In the genomic region with DNA sequence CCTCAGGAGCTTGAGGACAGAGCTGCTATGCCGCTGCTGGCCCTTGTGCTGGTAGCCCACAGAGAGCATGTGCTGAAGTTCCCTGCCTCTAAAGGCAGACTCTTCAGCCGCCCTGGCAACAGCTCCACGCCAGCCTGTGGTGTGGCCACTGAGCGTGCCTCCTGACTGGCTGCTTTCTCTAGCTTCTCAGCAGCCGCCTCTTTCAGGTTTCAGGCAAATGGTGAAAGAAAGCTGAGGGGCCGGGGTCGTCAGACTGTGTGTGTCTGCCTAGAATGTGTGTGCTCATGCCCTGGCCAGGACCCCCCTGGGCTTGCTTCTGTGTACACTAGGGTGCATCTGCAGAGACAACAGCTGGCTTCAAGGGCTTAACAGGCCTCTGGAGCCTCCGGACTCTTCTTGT, we compare ENCODE assay signal across 8 mouse cellular contexts.
DNase-seq lines count a peak whose midpoint lies in the region; ATAC-seq and TF ChIP-seq lines count a peak whose summit lies in the region.

No protein-coding gene starts in this region.

- ATAC-seq in frontal cortex, adult (ENCODE audit: low TSS enrichment), result peak; percentile 43
- ATAC-seq in hindbrain, embryonic 12.5 days (ENCODE audit: low FRiP score), result peak; percentile 67
- ATAC-seq in midbrain, embryonic 15.5 days (replicated peaks), result peak; percentile 74

- WGBS in hindbrain, embryonic 12.5 days, result 8% methylated on average over 8 of the region's 8 CpGs
- 9% methylated on average over 8 of the region's 8 CpGs for WGBS in midbrain, embryonic 15.5 days

- TF ChIP-seq POLR2A in testis, adult 2 months (IDR thresholded peaks at IDR 0.05; ENCODE audit: control insufficient read depth, low read depth, low read length), result no peak

- H3K27me3 ChIP-seq in testis, adult 2 months (ENCODE audit: control insufficient read depth, insufficient read depth, low read length), result no peaks in the 10 kb centered on the region
- no peaks in the 10 kb centered on the region for H3K27me3 ChIP-seq in hindbrain, embryonic 12.5 days
- no peaks in the 10 kb centered on the region for H3K27me3 ChIP-seq in midbrain, embryonic 15.5 days (replicated peaks)

- H3K4me3 ChIP-seq in testis, adult 2 months (ENCODE audit: control insufficient read depth, low read depth, low read length), result peak overlapping the region; percentile 77
- no peak overlapping the region for H3K4me3 ChIP-seq in hindbrain, embryonic 12.5 days
- no peak overlapping the region for H3K4me3 ChIP-seq in midbrain, embryonic 15.5 days

- no peaks in the 10 kb centered on the region for H3K36me3 ChIP-seq in testis, adult 2 months (ENCODE audit: control insufficient read depth, insufficient read depth, low read length)
- H3K36me3 ChIP-seq in hindbrain, embryonic 12.5 days, result no peaks in the 10 kb centered on the region
- H3K36me3 ChIP-seq in midbrain, embryonic 15.5 days (replicated peaks), result no peaks in the 10 kb centered on the region

- no peak for DNase-seq in frontal cortex, postnatal 36 days (ENCODE audit: low spot score in 2 of 2)
- no peak for DNase-seq in testis, postnatal 14 days (ENCODE audit: low spot score)
- no peak for DNase-seq in urinary bladder, adult 2 months (ENCODE audit: low spot score)
- no peak for DNase-seq in adrenal gland, postnatal 14 days

- H3K4me2 ChIP-seq in hindbrain, embryonic 12.5 days (replicated peaks), result peak overlapping the region; percentile 9; the same call in 1 of the 2 replicates
- H3K4me2 ChIP-seq in midbrain, embryonic 15.5 days, result peak overlapping the region; percentile 10; the same call in 1 of the 2 replicates

- no peak for TF ChIP-seq CTCF in testis, adult 2 months (IDR thresholded peaks at IDR 0.05; ENCODE audit: control insufficient read depth, insufficient read depth, insufficient replicate concordance, low read depth, low read length)

- 0 out of 2 replicates have a peak overlapping the region, but pooled peaks have one; percentile 3 for H3K9ac ChIP-seq in hindbrain, embryonic 12.5 days
- H3K9ac ChIP-seq in midbrain, embryonic 15.5 days, result no peak overlapping the region

- H3K9me3 ChIP-seq in hindbrain, embryonic 12.5 days (replicated peaks), result no peaks in the 10 kb centered on the region
- no peaks in the 10 kb centered on the region for H3K9me3 ChIP-seq in midbrain, embryonic 15.5 days

- no peak overlapping the region for H3K27ac ChIP-seq in testis, adult 2 months (ENCODE audit: control insufficient read depth, insufficient read depth, low read depth, low read length)
- peak overlapping the region; percentile 74 for H3K27ac ChIP-seq in hindbrain, embryonic 12.5 days
- peak overlapping the region; percentile 74 for H3K27ac ChIP-seq in midbrain, embryonic 15.5 days

- H3K4me1 ChIP-seq in testis, adult 2 months (ENCODE audit: control insufficient read depth, insufficient read depth, low read length), result peaks cover 2% of the 10 kb centered on the region; the same call in 1 of the 2 replicates
- peaks cover 88% of the 10 kb centered on the region for H3K4me1 ChIP-seq in hindbrain, embryonic 12.5 days
- peaks cover 82% of the 10 kb centered on the region for H3K4me1 ChIP-seq in midbrain, embryonic 15.5 days
